12 mouse cellular contexts compared by ENCODE assay signal in the genomic region with DNA sequence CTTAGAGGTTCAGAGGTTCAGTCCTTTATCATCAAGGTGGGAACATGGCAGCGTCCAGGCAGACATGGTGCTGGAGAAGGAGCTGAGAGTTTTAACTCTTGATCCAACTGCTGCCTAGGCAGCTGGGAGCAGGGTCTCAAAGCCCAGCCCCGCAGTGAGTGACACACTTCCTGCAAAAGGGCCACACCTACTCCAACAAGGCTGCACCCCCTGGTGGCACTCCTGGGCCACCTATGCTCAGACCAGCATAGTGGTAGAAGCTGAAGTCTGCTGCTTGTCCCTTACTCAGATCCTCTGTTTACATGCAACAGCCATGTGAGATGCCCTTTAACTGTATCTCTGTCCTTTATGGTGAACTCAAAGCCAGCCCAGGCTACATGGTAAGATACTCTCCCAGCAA. TPM values are rescaled to one million over a fixed set of nuclear protein-coding genes. Genes with fewer than 3 reads are reported as not detected.
A peak's percentile ranks its signal among the peaks of the same experiment; 100 is the strongest.
DNase-seq lines count a peak whose midpoint lies in the region; ATAC-seq and TF ChIP-seq lines count a peak whose summit lies in the region.
"Had no signal": no experiment of that assay in that cellular context is flagged by ENCODE, and none has a peak within 500 bp of the region (broad histone marks: within the 10 kb centered on the region; RNA-seq: fewer than 3 reads in every experiment).

No protein-coding gene starts in this region.

- TF ChIP-seq CTCF in kidney, postnatal 0 days (IDR thresholded peaks at IDR 0.05; ENCODE audit: low read depth) = peak; percentile 31; the same call in 1 of the 2 replicates
- TF ChIP-seq CTCF in CH12.LX (conservative IDR thresholded peaks at IDR 0.05 in 1 of 2, IDR thresholded peaks at IDR 0.05 in 1 of 2; ENCODE audit: low read depth in 2 of 2, low read length in 2 of 2) = peak in 1 of 2 experiments; percentile 57; a peak in 2 of 4 replicates

- TF ChIP-seq EP300 in CH12.LX (IDR thresholded peaks at IDR 0.05; ENCODE audit: low read length) = no peak

- no peaks in the 10 kb centered on the region for H3K36me3 ChIP-seq in kidney, postnatal 0 days (ENCODE audit: insufficient read depth, low read length)
- peaks cover 0 to 4% of the 10 kb centered on the region in 2 experiments for H3K36me3 ChIP-seq in CH12.LX (replicated peaks in 1 of 2; ENCODE audit: control insufficient read depth in 1 of 2, insufficient read depth in 1 of 2, low read length in 1 of 2)

- dilution Hi-C loops in CH12.LX (cut with MboI; ENCODE audit: extremely low pct_ligation_motif_present, extremely low pct_unique_long_range_greater_than_20kb, low sequenced_read_pairs) = no loop called here

- WGBS in kidney, postnatal 0 days = 76% methylated on average over 2 of the region's 2 CpGs

- H3K27ac ChIP-seq in kidney, postnatal 0 days = no peak overlapping the region
- no peak overlapping the region for H3K27ac ChIP-seq in CH12.LX (ENCODE audit: insufficient read depth, low read depth)
- H3K27ac ChIP-seq: embryonic facial prominence, embryonic 13.5 days had no signal

- H3K27me3 ChIP-seq in kidney, postnatal 0 days (ENCODE audit: insufficient read depth, low read length) = no peaks in the 10 kb centered on the region
- H3K27me3 ChIP-seq in CH12.LX (replicated peaks) = no peaks in the 10 kb centered on the region
- H3K27me3 ChIP-seq: embryonic facial prominence, embryonic 13.5 days had no signal

- no peaks in the 10 kb centered on the region for H3K9me3 ChIP-seq in kidney, postnatal 0 days (replicated peaks; ENCODE audit: low read length)
- H3K9me3 ChIP-seq in CH12.LX (replicated peaks; ENCODE audit: low read length) = no peaks in the 10 kb centered on the region
- H3K9me3 ChIP-seq: embryonic facial prominence, embryonic 13.5 days; G1E had no signal

- no peak overlapping the region for H3K9ac ChIP-seq in kidney, postnatal 0 days (ENCODE audit: low read depth, low read length)
- H3K9ac ChIP-seq in CH12.LX (ENCODE audit: insufficient read depth, low read depth) = no peak overlapping the region
- H3K9ac ChIP-seq: embryonic facial prominence, embryonic 13.5 days had no signal

- TF ChIP-seq POLR2A in CH12.LX (IDR thresholded peaks at IDR 0.05; ENCODE audit: low read depth, low read length) = no peak

- no peak overlapping the region for H3K4me2 ChIP-seq in kidney, postnatal 0 days (ENCODE audit: low read length)
- no peak overlapping the region for H3K4me2 ChIP-seq in CH12.LX (ENCODE audit: insufficient read depth, low read depth, poor library complexity, severe bottlenecking)
- H3K4me2 ChIP-seq: embryonic facial prominence, embryonic 13.5 days had no signal

- no peak for DNase-seq in kidney, postnatal 0 days (ENCODE audit: low spot score)
- no peak for DNase-seq in kidney, postnatal 14 days
- peak; percentile 28 for DNase-seq in CH12.LX (ENCODE audit: extremely low read depth)
- peak; percentile 2 to 6 for DNase-seq in thymus, adult 18-20 months
- DNase-seq in embryo, embryonic 10 days (ENCODE audit: low spot score) = no peak
- DNase-seq in right cerebral cortex, adult 2 months (ENCODE audit: low spot score in 2 of 2) = no peak
- no peak for DNase-seq in gastrocnemius, postnatal 4 days (ENCODE audit: low spot score in 2 of 2)
- DNase-seq: adrenal gland, postnatal 14 days; cerebellum, adult 18-20 months had no signal

- in situ Hi-C loops in CH12.LX (cut with MboI; ENCODE audit: low pct_ligation_motif_present, low pct_unique_long_range_greater_than_20kb, low sequenced_read_pairs) = no loop called here

- H3K4me3 ChIP-seq in kidney, postnatal 0 days (replicated peaks; ENCODE audit: low read depth, low read length) = no peak overlapping the region
- H3K4me3 ChIP-seq in CH12.LX (replicated peaks in 1 of 3; ENCODE audit: low read depth in 2 of 3, low read length in 2 of 3, poor library complexity in 1 of 3) = no peak overlapping the region
- H3K4me3 ChIP-seq: embryonic facial prominence, embryonic 13.5 days had no signal

- H3K4me1 ChIP-seq in kidney, postnatal 0 days (replicated peaks; ENCODE audit: insufficient read depth, low read length) = no peaks in the 10 kb centered on the region
- peaks cover 0 to 4% of the 10 kb centered on the region in 2 experiments; a peak in 2 of 4 replicates for H3K4me1 ChIP-seq in CH12.LX (ENCODE audit: control insufficient read depth in 1 of 2, insufficient read depth in 2 of 2)

- H3K79me2 ChIP-seq in CH12.LX (replicated peaks; ENCODE audit: control insufficient read depth, extremely low read depth, insufficient read depth, poor library complexity, severe bottlenecking) = no peaks in the 10 kb centered on the region; the same call in 1 of the 2 replicates

- no peak; the same call in 1 of the 2 replicates for TF ChIP-seq RAD21 in CH12.LX (IDR thresholded peaks at IDR 0.05; ENCODE audit: low read depth, low read length)

- no peak for ATAC-seq in kidney, postnatal 0 days (replicated peaks; ENCODE audit: low FRiP score, low read depth)
- ATAC-seq in common myeloid progenitor, adult 5-6 weeks (replicated peaks; ENCODE audit: low read depth, poor library complexity, severe bottlenecking) = peak; percentile 71; the same call in 1 of the 2 replicates

TF ChIP-seq in CH12.LX, 34 proteins besides CTCF, POLR2A, EP300 and RAD21:
- TF ChIP-seq SMC3 (IDR thresholded peaks at IDR 0.05; ENCODE audit: low read depth, low read length) (peak; percentile 55), MAX (IDR thresholded peaks at IDR 0.05; ENCODE audit: low read length) (no peak)

RNA-seq across cellular contexts. Expression of a gene that starts 47.5 kb away (rescaled TPM):
- 29.5 and 33.8 TPM in 2 replicates for polyA plus RNA-seq in kidney, postnatal 0 days (2015; fragmentation: Nextera tagmentation; extraction: Ambion mirVana)
- total RNA-seq in CH12.LX (2012; rRNA removed) (13.5 and 14.0 TPM in 2 replicates), CH12.LX (2014; rRNA removed) (11.0 and 11.8 TPM in 2 replicates)
- 20.7 and 21.2 TPM in 2 replicates for polyA plus RNA-seq in CH12.LX (2012; ENCODE audit: insufficient read length, low read depth)
- total RNA-seq in common myeloid progenitor, adult 5-6 weeks (2017) = 19.7 and 27.1 TPM in 2 replicates
- total RNA-seq in gastrocnemius, postnatal 4 days (2021) = 10 to 100 TPM; 39.6 to 43.8 TPM

Comparison
In these comparisons a context has a peak if more than half of its experiments do, and no peak if none do; other contexts are left out.
1. DNase-seq: peak in CH12.LX (single experiment) and thymus, adult 18-20 months (2 of 2); none in kidney, postnatal 0 days (single experiment), kidney, postnatal 14 days (single experiment), embryo, embryonic 10 days (single experiment), right cerebral cortex, adult 2 months (0 of 2) and gastrocnemius, postnatal 4 days (0 of 2).